Mouse (Mus musculus) thymus, postnatal 14 days (tissue): ENCODE data around the gene Usp48.

Source experiments
- DNase-seq: peaks from one replicate; pipeline ENCODE4 v3.0.0; 2021

The Usp48 gene

GRCm38 (mm10) chr4:137692107-137692902, 98.8 kb downstream of the Usp48 start:
- DNase-seq = no peak

- DNase-seq = no peak
Measured at GRCm38 (mm10) chr4:137695300-137695699, 101.7 kb downstream of the Usp48 start.

- DNase-seq = no peak
Measured at GRCm38 (mm10) chr4:137695900-137696299, 102.3 kb downstream of the Usp48 start.

- DNase-seq = no peak
Measured at GRCm38 (mm10) chr4:137697156-137697885, 103.8 kb downstream of the Usp48 start.

GRCm38 (mm10) chr4:137698076-137698985, 104.8 kb downstream of the Usp48 start:
- no peak for DNase-seq

GRCm38 (mm10) chr4:137699264-137700211, 106.0 kb downstream of the Usp48 start:
- DNase-seq = no peak

- no peak for DNase-seq
Measured at GRCm38 (mm10) chr4:137700960-137701359, 107.4 kb downstream of the Usp48 start.

GRCm38 (mm10) chr4:137703077-137703476, 109.5 kb downstream of the Usp48 start:
- DNase-seq = no peak

GRCm38 (mm10) chr4:137704561-137704960, 111.0 kb downstream of the Usp48 start:
- DNase-seq = no peak

GRCm38 (mm10) chr4:137705379-137705778, 111.8 kb downstream of the Usp48 start:
- no peak for DNase-seq

- DNase-seq = no peak
Measured at GRCm38 (mm10) chr4:137706510-137706909, 113.0 kb downstream of the Usp48 start.

GRCm38 (mm10) chr4:137707216-137707990, 113.8 kb downstream of the Usp48 start:
- DNase-seq = peak; percentile 95
